Mouse (Mus musculus) kidney, postnatal 10 days (tissue): ENCODE measurements around the gene Spin2c.
A peak's percentile ranks its signal among the peaks of the same experiment; 100 is the strongest.

Experiments used
- DNase-seq: peaks from one replicate; pipeline ENCODE4 v3.0.0; 2021; ENCODE audit warnings: mixed read lengths

Spin2c gene

GRCm38 (mm10) chrX:153831951-153832561 lies at the start of gene Spin2c:
Gene Spin2c, plus strand, starts transcription at chrX:153832225.
- DNase-seq, result peak; percentile 58

- DNase-seq, result no peak
These were observed 581 bp downstream of the Spin2c start for GRCm38 (mm10) chrX:153832606-153833005.
